Comparison of ENCODE assay signal across 21 mouse cellular contexts in the genomic region with DNA sequence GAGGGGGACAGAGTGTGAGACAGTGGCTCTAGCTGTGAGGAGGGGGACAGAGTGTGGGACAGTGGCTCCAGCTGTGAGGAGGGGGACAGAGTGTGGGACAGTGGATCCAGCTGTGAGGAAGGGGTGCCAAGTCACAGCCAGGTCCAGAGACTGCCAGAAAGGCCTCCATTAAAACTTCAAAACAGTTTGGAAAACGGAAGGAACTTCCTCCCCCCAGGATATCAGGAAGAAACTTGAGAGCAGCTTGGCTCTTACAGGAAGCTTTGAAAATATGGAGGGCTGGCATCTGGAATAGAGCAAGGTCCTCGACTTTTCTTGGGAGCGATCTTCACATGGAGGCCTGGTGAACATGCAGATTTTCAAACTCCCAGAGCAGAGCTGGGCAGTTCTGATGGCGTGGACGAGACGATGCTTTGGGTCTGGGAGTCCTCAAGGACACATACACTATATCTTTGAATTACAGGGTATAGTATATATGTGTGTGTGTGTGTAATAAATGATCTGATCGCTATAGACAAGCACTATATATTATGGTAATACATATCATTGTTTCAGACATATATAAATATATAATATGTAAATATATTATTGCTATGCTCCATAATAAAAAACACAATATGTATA. TPM values are rescaled to one million over a fixed set of nuclear protein-coding genes. Genes with fewer than 3 reads are reported as not detected.
"Had no signal": no experiment of that assay in that cellular context is flagged by ENCODE, and none has a peak within 500 bp of the region (broad histone marks: within the 10 kb centered on the region; RNA-seq: fewer than 3 reads in every experiment).

No protein-coding gene starts in this region.

- H3K9me3 ChIP-seq: limb, embryonic 13.5 days; liver, embryonic 12.5 days; liver, embryonic 15.5 days; midbrain, embryonic 12.5 days; midbrain, embryonic 15.5 days; neural tube, embryonic 12.5 days; neural tube, embryonic 15.5 days; stomach, embryonic 15.5 days had no signal

- ATAC-seq: inflammation-experienced regulatory T-cells, adult 6 months; intestine, embryonic 16.5 days; liver, embryonic 12.5 days; midbrain, embryonic 15.5 days had no signal

- H3K9ac ChIP-seq: limb, embryonic 13.5 days; liver, embryonic 12.5 days; liver, embryonic 15.5 days; midbrain, embryonic 12.5 days; midbrain, embryonic 15.5 days; neural tube, embryonic 12.5 days; neural tube, embryonic 15.5 days; stomach, embryonic 15.5 days had no signal

- H3K27ac ChIP-seq: left cerebral cortex, adult 2 months; limb, embryonic 13.5 days; liver, embryonic 12.5 days; liver, embryonic 15.5 days; macrophage; midbrain, embryonic 12.5 days; midbrain, embryonic 15.5 days; neural tube, embryonic 12.5 days; neural tube, embryonic 15.5 days; stomach, embryonic 15.5 days had no signal

- DNase-seq: kidney, adult 18-20 months; kidney, postnatal 14 days; layer of hippocampus, postnatal 36 days; liver; lung, adult 18-20 months; right cerebral cortex, adult 18-20 months; right cerebral cortex, postnatal 14 days; right cerebral cortex, postnatal 4 days; thymus, postnatal 25 days had no signal

- H3K4me3 ChIP-seq: left cerebral cortex, adult 2 months; limb, embryonic 13.5 days; liver, embryonic 12.5 days; liver, embryonic 15.5 days; midbrain, embryonic 12.5 days; midbrain, embryonic 15.5 days; neural tube, embryonic 12.5 days; neural tube, embryonic 15.5 days; stomach, embryonic 15.5 days had no signal

- H3K4me2 ChIP-seq: limb, embryonic 13.5 days; liver, embryonic 12.5 days; liver, embryonic 15.5 days; midbrain, embryonic 12.5 days; midbrain, embryonic 15.5 days; neural tube, embryonic 12.5 days; neural tube, embryonic 15.5 days; stomach, embryonic 15.5 days had no signal

- H3K36me3 ChIP-seq: liver, embryonic 12.5 days; liver, embryonic 15.5 days; midbrain, embryonic 12.5 days; midbrain, embryonic 15.5 days; neural tube, embryonic 12.5 days; neural tube, embryonic 15.5 days; stomach, embryonic 15.5 days had no signal

- H3K4me1 ChIP-seq: liver, embryonic 12.5 days; liver, embryonic 15.5 days; midbrain, embryonic 12.5 days; midbrain, embryonic 15.5 days; neural tube, embryonic 12.5 days; stomach, embryonic 15.5 days had no signal

- H3K27me3 ChIP-seq: limb, embryonic 13.5 days; liver, embryonic 12.5 days; liver, embryonic 15.5 days; midbrain, embryonic 15.5 days; neural tube, embryonic 12.5 days; neural tube, embryonic 15.5 days; stomach, embryonic 15.5 days had no signal

RNA-seq across cellular contexts. Expression of gene Tshz2, which starts 16.6 kb away (rescaled TPM):
- polyA plus RNA-seq: macrophage had no signal
